Mouse (Mus musculus): ENCODE data around the gene Dusp10.

DNA sequence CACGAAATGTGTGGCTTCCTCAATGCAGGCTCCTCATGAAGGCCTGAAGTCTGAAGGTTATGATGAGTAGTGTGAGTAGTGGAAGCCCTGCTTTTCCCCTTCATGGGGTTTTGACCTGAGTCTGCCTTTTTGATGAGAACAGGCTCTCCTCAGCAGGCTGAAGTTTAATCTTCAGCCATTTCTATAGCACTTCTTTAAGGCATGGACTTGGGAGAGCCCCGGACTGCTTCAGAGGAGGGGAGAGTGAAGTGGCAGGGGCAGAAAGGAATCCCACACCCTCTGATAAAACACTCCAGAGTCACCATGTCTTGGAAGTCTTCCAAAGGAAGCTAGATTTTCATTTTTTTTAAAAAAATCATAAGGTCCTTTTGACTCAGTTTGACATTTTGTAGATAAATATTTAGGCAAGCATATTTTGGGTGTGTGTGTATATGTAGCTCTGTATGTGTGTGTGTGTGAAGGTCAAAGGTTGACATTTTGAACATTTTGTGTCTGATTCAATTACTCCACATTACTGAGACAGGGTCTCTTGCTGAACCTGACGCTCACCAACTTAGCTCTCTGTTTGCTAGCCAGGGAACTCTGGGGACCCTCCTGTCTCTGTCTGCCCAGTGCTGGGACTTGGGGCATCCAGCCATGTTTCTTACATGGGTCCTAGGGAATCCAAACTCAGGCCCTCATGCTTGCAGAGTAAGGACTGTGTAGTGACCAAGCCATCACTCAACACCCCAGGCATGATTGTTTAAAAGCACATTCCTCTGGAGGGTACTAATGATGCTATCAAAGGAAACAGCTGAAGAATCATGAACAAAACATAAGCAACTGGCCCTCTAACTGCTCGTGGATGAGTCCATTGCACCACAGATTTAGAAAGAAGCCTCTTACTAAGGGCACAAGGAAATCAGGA, 48.0 kb downstream of the Dusp10 start:
- no peak for TF ChIP-seq CTCF (IDR thresholded peaks at IDR 0.05; ENCODE audit: low read depth, low read length)
- no peak for TF ChIP-seq POLR2A (IDR thresholded peaks at IDR 0.05; ENCODE audit: extremely low read depth, insufficient read depth, low read length)
